Mouse (Mus musculus): Measurements from ENCODE around the gene Cep250.
"Not testable (repeated sequence)": the region's sequence is repeated elsewhere in the genome, so short reads cannot be mapped to it uniquely, and the experiment has no call there.

The Cep250 gene

GRCm38 (mm10) chr2:155956134-155957059 is at the start of gene Cep250:
TSS of gene Cep250 (plus strand) at chr2:155956458.
- DNase-seq = peak; percentile 90 to 91

- DNase-seq = no peak
Observed at GRCm38 (mm10) chr2:155914684-155915083, 41.6 kb upstream of the Cep250 start.

- DNase-seq = no peak
Observed at GRCm38 (mm10) chr2:155923143-155923542, 33.1 kb upstream of the Cep250 start.

- DNase-seq = not testable (repeated sequence)
Observed at GRCm38 (mm10) chr2:155925213-155925612, 31.0 kb upstream of the Cep250 start.

- DNase-seq = no peak
Observed at GRCm38 (mm10) chr2:155928711-155929345, 27.4 kb upstream of the Cep250 start.

- peak; percentile 91 to 92 for DNase-seq
Observed at GRCm38 (mm10) chr2:155929531-155930442, 26.5 kb upstream of the Cep250 start, which contains the start of gene Uqcc1. TSS of gene Uqcc1 (minus strand) at chr2:155930310.

- DNase-seq = no peak
Observed at GRCm38 (mm10) chr2:155939897-155940529, 16.2 kb upstream of the Cep250 start.

- DNase-seq = no peak
Observed at GRCm38 (mm10) chr2:155940681-155941080, 15.6 kb upstream of the Cep250 start, which contains the start of gene Gm15557. TSS of gene Gm15557 (plus strand) at chr2:155940728.

- no peak for DNase-seq
Observed at GRCm38 (mm10) chr2:155941697-155942442, 14.4 kb upstream of the Cep250 start.

- DNase-seq = no peak
Observed at GRCm38 (mm10) chr2:155943463-155943862, 12.8 kb upstream of the Cep250 start.

GRCm38 (mm10) chr2:155944685-155945084 is 11.6 kb upstream of the Cep250 start:
- no peak for DNase-seq

- DNase-seq = no peak
Observed at GRCm38 (mm10) chr2:155945124-155945523, 11.1 kb upstream of the Cep250 start, which contains the start of gene Gdf5. TSS of gene Gdf5 (minus strand) at chr2:155945367.

GRCm38 (mm10) chr2:155945580-155945979 is 10.7 kb upstream of the Cep250 start:
- no peak for DNase-seq

- peak; percentile 80 for DNase-seq
Observed at GRCm38 (mm10) chr2:155946069-155946468, 10.2 kb upstream of the Cep250 start.

- DNase-seq = no peak
Observed at GRCm38 (mm10) chr2:155946499-155946898, 9.8 kb upstream of the Cep250 start.

- DNase-seq = no peak
Observed at GRCm38 (mm10) chr2:155947390-155948002, 8.8 kb upstream of the Cep250 start.

GRCm38 (mm10) chr2:155949362-155949761 is 6.9 kb upstream of the Cep250 start:
- DNase-seq = no peak

- DNase-seq = peak; percentile 40 to 52
Observed at GRCm38 (mm10) chr2:155952006-155952405, 4.3 kb upstream of the Cep250 start.

- DNase-seq = no peak
Observed at GRCm38 (mm10) chr2:155959981-155960380, 3.7 kb downstream of the Cep250 start.

- peak; percentile 24 to 29 for DNase-seq
Observed at GRCm38 (mm10) chr2:155961862-155962261, 5.6 kb downstream of the Cep250 start.

GRCm38 (mm10) chr2:155962991-155963390 is 6.7 kb downstream of the Cep250 start:
- no peak for DNase-seq
